Mouse (Mus musculus) layer of hippocampus, postnatal 25 days (tissue): ENCODE measurements around the gene Mrpl45. TPM values are rescaled to one million over a fixed set of nuclear protein-coding genes. Genes with fewer than 3 reads are reported as not detected.
"Not testable (repeated sequence)": the region's sequence is repeated elsewhere in the genome, so short reads cannot be mapped to it uniquely, and the experiment has no call there.

Experiments used
- DNase-seq, 2 experiments: peaks; one replicate each; pipeline ENCODE4 v3.0.0; 2022; ENCODE audit warnings: mixed read lengths in 2 of 2, low spot score in 1 of 2; ENCODE audit errors: extremely low spot score in 1 of 2
- total RNA-seq, 2 experiments: library from RNA; stranded (reverse); gene quantifications; 2 replicates each; pipeline ENCODE4 v1.2.3; 2021

Mrpl45 gene
- total RNA-seq, 2 experiments from 2014 or later, result 24.1 to 31.3 TPM

DNA sequence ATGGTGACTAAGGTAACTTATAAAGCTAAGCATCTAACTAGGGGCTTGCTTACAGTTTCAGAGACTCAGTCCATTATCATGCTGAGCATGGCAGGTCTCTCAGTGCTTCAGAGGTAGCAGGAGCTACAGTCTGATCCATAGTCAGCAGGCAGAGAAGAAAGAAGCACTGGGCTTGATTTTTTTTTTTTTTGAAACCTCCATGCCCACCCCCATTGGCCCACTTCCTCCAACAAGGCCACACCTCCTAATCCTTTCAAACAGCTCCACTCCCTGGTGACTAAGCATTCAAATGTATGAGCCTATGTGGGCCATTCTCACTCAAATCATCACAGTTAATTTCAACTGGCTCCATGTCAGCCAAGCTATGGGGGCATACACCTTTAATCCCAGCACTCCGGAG is 22.8 kb upstream of the Mrpl45 start:
- DNase-seq, result no peak

DNA sequence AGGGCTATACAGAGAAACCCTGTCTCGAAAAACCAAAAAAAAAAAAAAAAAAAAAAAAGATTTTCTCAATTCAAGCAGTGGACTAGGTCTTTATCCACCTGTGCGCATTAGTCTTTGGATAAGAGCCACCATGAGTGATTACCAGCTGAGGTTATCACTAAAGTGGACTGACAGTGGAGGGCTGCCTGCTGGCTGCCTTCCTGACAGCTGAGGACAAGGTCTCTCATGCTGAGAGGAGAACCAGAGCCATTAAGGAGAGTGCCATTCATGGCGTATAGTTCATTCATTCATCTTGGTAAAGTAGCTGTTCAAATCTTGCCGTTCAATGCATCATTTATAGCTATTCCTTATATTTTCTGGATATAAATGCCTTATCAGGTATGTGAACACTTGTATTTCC is 19.0 kb upstream of the Mrpl45 start:
- DNase-seq, result no peak

DNA sequence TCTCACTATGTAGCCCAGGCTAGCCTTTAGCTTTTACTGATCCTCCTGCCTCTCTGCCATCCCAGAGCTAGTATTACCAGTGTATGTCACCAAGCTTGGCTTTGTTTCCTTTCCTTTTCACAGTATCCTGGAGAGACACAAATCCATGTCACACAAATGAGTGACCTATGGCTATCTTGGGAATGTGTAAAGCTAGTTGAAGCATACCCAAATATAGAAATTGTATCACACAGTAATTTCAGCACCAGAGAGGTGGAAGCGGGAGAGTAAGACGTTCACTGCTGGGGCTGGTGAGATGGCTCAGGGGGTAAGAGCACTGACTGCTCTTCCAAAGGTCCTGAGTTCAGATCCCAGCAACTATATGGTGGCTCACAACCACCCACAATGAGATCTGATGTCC is 15.6 kb upstream of the Mrpl45 start:
- DNase-seq, result no peak

DNA sequence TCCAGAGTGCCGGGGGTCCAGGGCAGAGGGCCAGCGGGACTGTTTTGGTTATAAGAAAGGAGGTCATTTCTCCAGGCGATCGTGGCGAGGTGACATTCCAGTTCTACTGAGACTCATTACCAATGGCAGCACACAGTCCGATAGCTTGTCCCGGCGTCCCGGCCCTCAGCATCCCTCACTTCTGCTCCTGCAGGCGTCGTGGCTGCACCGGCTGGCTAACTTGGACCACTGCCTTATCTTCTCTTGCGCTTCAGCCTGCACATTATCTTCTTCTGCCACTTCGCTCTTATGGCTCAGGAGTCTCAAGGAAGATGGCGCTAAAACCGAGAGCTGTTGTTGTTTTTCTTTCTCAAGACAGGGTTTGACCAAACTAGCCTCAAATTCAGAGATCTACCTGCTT is 14.1 kb upstream of the Mrpl45 start:
- DNase-seq, result no peak

DNA sequence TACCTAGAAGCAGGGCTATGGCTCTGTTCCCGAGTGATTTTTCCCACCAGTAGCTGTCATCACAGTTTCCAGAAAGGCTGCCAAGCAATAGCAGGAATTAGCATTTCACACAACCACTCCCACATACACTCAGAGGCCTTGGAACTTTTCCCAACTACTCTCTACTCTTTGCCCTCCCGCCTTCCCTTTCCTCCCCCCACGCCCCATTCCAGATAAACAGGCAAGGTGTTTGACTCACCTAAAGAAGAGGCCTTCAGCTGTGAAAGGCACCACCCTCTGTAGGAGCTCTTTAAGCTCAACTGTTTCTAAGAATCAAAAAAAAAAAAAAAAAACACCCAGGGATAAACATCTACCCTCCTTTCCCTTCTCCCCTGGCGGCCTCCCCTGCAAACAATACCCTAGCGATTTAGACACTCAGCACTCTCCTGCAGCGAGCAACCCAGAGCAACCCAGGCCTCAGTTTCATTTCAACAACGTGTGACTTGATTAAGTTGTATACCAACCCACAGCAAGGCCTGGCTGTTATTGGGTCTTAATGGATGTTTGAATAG is 13.2 kb upstream of the Mrpl45 start:
- DNase-seq, result no peak

DNA sequence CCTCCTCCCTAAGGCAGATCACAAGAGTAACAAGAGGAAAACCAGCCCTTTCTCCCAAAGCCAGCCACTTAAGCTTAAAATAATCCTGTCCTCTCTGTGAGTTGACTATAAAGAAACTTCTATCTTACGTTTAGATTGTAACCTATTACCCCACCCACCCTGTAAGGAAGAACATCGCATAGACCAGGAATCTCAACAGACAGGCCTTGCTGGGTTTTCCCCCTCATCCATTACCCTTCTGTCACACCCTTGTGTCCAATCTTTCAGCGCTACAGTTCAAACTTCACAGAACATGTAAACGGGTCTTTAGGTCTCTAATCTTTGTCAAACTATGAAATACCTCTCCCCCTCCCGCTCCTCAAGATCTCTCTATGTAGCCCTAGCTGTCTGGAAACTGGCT is 10.9 kb upstream of the Mrpl45 start:
- DNase-seq, result no peak

DNA sequence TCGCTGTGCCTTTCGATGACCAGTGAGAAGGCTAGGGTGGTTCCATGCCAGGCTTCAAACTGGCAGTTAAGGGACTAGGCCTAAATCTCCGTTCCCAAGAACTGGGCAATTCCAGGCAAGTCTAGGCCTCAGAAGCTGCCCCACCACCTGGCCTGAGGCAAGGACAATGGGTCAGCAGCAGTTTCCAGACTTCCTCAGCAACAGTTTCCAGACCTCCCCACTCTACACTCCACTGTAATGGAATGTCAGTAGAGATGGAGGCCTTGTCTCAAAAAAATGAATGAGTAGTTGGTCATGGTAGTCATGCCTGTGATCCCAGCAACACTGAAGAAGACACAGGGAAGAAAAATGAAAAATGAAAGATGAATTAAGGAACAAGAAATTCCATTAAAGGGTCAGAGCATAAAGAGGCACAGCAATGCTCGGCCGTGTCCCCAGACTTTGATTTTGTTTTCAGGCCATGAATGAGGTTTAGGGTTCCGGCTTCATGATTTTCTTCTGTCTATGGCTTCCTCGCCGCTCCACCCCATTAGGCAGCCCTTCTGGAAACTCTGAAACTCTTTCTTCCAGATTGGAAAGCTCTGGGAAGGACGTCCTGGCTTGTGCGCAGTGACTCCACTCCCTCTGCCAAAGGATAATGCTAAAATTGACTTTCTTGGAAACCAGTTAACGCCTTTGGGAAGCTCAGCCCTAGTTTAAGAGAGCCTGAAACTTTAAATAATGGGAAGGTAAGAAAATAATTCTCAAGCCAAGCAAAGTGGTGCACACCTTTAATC is 8.0 kb upstream of the Mrpl45 start:
- no peak for DNase-seq

DNA sequence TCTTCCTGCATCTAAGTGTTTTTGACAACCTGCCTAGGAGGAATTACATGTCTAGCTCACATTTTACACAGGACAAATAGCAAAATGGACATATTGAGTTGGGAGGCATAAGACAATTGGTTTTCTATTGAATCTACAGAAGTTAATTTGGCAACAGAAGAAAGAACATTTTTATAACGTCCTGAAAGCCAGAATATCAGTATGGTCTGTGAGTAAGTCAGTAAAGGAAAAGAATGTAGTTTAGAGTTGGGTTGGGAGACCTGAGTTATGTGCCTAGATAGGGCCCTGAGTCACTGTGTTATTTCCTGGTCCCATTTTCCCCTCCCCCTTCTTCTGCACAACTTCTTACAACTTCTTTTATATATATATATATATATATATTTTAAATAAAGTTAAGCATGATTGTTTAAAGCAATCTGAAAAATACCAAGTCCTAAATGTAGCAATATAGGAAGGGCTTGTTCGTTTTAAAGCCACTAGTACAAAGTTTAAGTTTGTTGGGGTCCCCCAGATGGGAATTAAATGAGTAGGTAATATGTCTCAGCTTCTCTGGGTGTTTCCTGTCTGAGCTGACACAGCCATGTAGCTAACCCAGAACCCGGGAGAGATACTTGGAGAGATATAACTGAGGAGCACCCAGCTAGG is 6.6 kb upstream of the Mrpl45 start:
- no peak for DNase-seq

DNA sequence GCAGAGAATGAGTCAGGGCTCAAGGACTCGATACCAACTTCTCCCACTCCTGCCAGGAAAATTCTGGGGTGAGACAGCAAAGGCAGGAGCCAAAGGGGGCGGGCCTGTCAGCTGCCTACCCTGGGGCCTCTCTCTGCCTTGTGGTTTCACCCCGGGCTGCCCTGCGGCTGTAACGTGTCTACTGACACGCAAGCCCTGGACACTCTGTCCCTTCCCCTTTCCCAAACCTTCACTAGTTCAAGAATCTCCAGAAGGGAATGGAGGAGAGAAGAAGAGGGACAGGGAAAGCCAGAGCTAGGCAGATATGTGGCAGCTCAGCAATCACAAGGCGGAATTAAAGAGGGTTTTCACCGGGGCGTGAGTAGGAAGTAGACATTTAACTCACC is 6.1 kb upstream of the Mrpl45 start:
- peak in 1 of 2 experiments; percentile 22 for DNase-seq

DNA sequence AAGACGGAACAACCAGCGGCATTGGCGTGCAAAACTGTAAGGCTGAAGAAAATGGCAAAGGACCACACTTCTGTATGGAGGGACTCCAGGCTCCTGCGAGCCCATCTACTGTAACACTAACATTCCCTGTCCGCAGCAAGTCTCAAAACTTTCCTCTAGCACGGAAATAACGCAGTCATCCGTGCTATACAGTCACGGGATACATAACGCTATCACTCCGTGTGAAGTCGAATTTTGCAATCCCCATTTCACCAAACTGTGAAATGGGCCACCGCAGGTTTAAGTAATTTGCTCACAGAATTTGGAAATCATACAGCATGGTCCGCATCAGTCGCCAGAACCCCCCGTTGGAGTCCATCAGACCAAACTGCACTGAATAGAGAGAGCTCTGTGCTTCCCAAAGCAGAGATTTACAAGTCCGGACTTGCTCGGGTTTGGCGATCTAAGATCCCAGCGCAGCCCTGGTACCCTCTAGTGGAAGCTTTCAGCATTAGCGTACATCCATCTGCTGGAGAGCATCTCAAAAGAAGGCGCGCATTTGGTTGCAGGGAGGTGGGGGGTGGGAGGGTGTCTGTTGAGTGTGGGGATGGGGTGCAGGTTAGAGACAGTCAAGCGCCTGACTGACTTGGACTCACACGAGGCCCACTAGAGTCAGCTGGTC is 5.5 kb upstream of the Mrpl45 start:
- DNase-seq, result peak in 1 of 2 experiments; percentile 60

DNA sequence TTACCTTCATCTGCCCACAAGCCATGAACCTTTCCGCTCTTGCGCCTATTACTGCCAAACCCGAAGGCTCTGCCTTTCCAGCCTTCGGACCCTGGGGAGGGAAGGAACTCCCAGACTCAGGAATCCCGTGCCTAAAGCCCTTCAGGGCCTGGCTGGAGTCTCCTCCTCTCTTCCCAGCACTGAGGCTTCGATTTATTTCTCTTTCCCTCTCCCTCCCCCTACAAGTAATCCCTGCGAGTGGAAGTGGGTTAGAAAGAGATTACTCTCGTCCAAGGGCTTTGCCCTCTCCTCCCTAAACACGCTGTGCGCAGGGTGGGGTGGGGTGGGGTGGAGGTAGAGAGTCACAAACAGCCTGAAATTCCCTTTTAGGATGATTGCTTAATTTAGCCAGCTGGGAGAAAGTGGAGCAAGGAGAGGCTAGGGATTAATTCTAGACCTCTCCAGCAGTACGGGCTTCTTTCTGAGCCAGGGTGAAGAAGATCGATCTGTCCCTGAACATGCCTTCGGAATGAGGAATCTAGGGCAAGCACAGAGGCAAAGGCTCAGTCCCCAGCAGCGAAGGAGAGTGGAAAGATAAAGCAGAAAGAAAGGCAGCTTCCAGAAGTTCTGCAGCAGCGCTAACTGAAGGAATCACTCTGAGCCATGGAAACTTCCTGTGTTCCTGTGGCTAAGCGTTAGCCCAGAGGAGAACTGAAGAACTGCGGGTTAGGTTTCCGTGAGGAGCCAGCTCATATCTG is 4.5 kb upstream of the Mrpl45 start:
- DNase-seq, result no peak

DNA sequence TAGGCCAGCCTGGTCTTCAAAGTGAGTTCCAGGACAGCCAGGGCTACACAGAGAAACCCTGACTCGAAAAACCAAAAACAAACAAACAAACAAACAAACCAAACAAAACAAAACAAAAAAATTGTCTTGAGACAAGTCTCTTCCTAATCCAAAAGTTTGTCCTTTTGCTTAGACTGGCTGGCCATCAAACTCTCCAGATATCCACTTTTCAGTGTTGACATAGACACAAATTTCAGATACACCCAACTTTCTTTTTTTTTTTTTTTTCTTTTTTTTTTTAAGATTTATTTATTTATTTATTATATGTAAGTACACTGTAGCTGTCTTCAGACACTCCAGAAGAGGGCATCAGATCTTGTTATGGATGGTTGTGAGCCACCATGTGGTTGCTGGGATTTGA is 2.6 kb upstream of the Mrpl45 start:
- DNase-seq, result not testable (repeated sequence)

DNA sequence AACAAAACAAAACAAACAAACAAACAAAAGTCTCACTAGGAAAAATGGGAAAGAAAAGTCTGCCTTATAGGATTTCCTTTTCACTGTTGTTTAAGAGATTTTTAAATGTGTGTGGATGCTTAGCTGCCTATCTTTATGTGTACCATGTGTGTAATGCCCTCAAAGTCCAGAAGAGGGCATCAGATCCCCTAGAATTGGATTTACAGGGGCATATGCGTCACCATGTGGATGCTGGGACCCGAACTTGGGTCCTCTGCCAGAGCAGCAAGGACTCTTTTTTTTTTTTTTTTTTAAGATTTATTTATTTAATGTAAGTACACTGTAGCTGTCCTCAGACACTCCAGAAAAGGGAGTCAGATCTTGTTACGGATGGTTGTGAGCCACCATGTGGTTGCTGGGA is 1.4 kb upstream of the Mrpl45 start:
- DNase-seq, result no peak

DNA sequence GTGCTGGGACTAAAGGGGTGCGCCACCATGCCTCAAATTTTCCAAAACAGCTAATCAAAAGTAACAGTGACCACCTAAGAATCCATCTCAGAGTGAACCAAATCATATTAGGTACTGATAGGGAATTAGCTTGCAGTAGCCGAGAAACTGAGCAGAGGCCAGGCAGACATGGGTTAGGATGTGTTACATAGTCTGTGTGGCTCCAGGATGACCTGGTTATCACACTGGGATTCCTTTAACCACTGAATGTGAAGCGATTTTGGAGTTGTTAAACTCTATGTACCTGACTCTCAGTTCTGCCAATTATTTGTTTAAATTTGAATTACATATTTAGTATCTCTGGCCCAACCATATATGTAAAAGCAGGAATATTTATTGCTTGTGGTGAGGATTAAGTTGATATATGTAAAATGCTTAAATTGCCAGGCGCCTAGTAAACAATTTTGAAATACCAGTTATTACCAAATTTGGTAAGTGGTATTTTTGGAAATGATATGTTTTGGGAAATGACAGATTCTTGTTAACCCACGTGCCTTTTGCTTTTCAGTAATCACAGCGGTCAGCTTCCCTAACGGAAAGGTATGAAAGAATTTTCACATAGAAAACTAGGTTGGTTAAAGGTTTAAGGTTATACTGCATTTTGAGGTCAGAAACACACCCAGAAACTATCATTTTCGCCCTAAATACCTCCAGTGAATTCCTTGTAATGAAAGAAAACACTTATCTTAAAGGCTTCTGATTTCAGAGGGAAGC is 589 bp upstream of the Mrpl45 start:
- DNase-seq, result no peak

DNA sequence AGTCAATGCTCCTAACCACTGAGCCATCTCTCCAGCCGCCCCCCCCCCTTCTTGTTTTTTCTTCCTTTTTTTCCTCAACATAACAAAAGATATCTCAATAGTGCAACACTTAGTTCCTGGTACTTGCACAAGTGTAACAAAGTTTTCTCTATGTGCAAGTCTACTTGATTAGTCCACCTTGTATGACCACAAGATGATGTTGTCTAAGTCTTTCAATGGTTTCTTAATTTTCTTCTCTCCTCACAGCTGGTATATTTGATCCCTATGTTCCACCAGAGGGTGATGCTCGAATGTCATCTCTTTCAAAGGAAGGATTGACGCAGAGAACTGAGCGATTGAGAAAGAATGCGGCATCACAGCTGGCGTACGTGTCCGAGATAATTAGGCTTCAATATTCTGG is 5.7 kb downstream of the Mrpl45 start:
- no peak for DNase-seq

DNA sequence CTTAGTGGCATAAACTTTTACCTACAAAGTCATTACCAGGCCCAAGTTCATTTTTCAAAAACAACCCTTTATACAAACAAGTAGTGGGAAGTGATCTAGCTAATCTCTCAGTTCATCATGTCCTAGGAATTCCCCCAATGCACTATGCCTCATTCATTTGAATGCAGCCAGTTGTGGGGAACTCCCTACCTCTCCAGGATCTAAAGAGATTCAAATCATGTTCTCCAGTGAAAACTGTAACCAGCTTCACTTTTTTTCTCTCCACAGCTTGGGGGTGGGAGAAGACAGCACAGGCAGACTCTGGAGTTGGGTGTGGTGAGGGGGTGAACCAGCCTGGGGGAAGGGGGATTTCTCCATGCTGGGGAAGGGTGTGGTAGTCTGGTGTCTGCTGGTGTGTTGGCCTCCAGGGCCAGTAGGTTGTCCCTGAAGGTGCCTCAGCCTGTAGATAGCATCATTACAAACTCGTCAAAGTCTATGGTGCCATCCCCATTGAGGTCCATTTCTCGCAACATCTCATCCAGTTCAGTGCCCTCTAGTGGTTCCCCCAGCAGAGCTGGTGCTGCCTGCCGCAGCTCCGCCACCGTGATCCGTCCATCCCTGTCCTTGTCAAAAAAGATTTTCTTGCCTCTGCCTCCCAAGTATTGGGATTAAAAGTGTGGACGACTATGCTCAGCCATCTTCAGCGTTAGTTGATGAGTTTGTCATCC is 6.5 kb downstream of the Mrpl45 start:
- not testable (repeated sequence) for DNase-seq

DNA sequence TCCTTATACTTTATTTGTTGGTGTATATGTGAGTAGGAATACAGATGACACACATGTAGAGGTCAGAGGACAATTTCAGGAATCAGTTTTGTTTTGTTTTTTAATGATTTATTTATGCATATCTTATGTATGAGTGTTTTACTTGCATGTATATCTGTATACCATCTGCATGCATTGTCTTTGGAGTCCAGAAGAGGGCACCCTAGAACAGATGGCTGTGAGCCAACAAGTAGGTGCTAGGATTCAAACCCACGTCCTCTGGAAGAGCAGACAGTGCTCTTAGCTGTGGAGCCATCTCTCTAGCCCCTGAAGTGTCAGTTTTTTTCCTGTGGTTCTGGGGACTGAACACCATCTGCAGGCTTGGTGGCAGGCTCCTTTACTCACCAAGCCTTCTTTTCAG is 9.7 kb downstream of the Mrpl45 start:
- DNase-seq, result no peak

DNA sequence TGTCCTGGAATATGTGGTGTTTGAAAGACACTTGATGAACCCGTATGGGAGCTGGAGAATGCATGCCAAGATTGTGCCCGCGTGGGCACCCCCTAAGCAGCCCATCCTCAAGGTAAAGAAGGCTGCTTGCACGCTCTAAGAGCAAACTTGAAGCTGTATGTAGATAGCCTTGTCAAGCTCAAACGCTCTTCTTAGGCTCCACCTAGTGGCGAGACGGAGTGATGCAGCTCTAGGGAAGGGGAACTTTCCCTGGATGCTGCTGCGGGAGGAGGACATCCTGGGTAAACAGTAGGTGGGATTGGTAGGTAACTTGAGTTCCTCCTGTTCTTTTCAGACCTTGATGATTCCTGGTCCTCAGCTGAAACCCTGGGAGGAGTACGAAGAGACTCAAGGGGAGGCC is 12.6 kb downstream of the Mrpl45 start:
- DNase-seq, result peak in 1 of 2 experiments; percentile 77

DNA sequence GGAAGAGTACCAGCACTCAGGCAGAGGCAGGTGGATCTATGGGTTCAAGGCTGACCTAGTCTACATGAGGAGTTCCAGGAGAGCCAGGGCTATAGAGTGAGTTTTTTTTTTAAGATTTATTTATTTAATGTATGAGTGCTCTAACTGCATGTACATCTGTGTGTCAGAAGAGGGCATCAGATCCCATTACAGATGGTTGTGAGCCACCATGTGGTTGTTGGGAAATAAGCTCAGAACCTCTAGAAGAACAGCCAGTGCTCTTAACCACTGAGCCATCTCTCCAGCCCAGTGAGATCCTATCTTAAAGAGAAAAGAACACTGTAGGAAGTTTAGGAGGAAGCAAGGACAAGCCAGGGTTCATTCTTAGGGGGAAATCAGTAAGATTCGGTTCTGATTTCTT is 14.8 kb downstream of the Mrpl45 start:
- DNase-seq, result no peak
